ENCODE assay signal across 11 mouse cellular contexts in genomic region chr14:22759673-22760072, GRCm38 (mm10).
DNase-seq lines count a peak whose midpoint lies in the region; ATAC-seq and TF ChIP-seq lines count a peak whose summit lies in the region.
"Had no signal": no experiment of that assay in that cellular context is flagged by ENCODE, and none has a peak within 500 bp of the region (broad histone marks: within the 10 kb centered on the region; RNA-seq: fewer than 3 reads in every experiment).

No protein-coding gene starts in this region.

- peak; percentile 78 for ATAC-seq in heart, embryonic 15.5 days (replicated peaks; ENCODE audit: insufficient number of reproducible peaks, insufficient read depth, low FRiP score, low read depth)
- ATAC-seq in liver, embryonic 12.5 days: peak; percentile 51

- no peak for TF ChIP-seq CTCF in lung, adult 2 months (IDR thresholded peaks at IDR 0.05; ENCODE audit: insufficient read depth, low read length)

- no peak overlapping the region for H3K9ac ChIP-seq in heart, embryonic 15.5 days
- H3K9ac ChIP-seq in liver, embryonic 12.5 days: no peak overlapping the region
- H3K9ac ChIP-seq: liver, embryonic 15.5 days had no signal

- no peak for TF ChIP-seq POLR2A in lung, adult 2 months (IDR thresholded peaks at IDR 0.05; ENCODE audit: borderline replicate concordance, extremely low read depth, low read depth, low read length)

- H3K27me3 ChIP-seq in heart, embryonic 15.5 days: no peaks in the 10 kb centered on the region
- no peaks in the 10 kb centered on the region for H3K27me3 ChIP-seq in liver, embryonic 12.5 days (replicated peaks)
- H3K27me3 ChIP-seq: liver, embryonic 15.5 days had no signal

- no peak overlapping the region for H3K4me2 ChIP-seq in heart, embryonic 15.5 days
- H3K4me2 ChIP-seq in liver, embryonic 12.5 days: no peak overlapping the region
- H3K4me2 ChIP-seq: liver, embryonic 15.5 days had no signal

- peaks cover 11% of the 10 kb centered on the region for H3K4me1 ChIP-seq in lung, adult 2 months (ENCODE audit: control insufficient read depth, insufficient read depth, low read length)
- peaks cover 13% of the 10 kb centered on the region for H3K4me1 ChIP-seq in heart, embryonic 15.5 days (replicated peaks)
- H3K4me1 ChIP-seq in liver, embryonic 12.5 days: 0 out of 2 replicates have a peak, but pooled peaks cover 5% of the 10 kb centered on the region
- H3K4me1 ChIP-seq: liver, embryonic 15.5 days had no signal

- H3K27ac ChIP-seq in heart, embryonic 15.5 days: peak overlapping the region; percentile 69
- H3K27ac ChIP-seq in liver, embryonic 12.5 days: no peak overlapping the region
- H3K27ac ChIP-seq: liver, embryonic 15.5 days had no signal

- DNase-seq in lung, adult 18-20 months: peak; percentile 6 to 43
- no peak for DNase-seq in lung, adult 2 months
- peak; percentile 29 for DNase-seq in yolk sac, embryonic 10.5 days (ENCODE audit: low spot score)
- DNase-seq in urinary bladder, postnatal 14 days (ENCODE audit: low spot score): no peak
- DNase-seq in B cell, adult 2 months: no peak
- no peak for DNase-seq in thymus, postnatal 0 days (ENCODE audit: low spot score)
- DNase-seq: cerebellum, postnatal 14 days; right cerebral cortex, adult 18-20 months had no signal

- H3K4me3 ChIP-seq in lung, adult 2 months (replicated peaks; ENCODE audit: extremely low read depth, low read depth, low read length): no peak overlapping the region
- no peak overlapping the region for H3K4me3 ChIP-seq in heart, embryonic 15.5 days
- no peak overlapping the region for H3K4me3 ChIP-seq in liver, embryonic 12.5 days
- H3K4me3 ChIP-seq: liver, embryonic 15.5 days had no signal

- H3K9me3 ChIP-seq in heart, embryonic 15.5 days (replicated peaks): no peaks in the 10 kb centered on the region
- H3K9me3 ChIP-seq in liver, embryonic 12.5 days (replicated peaks): no peaks in the 10 kb centered on the region
- H3K9me3 ChIP-seq: liver, embryonic 15.5 days had no signal

- H3K36me3 ChIP-seq in heart, embryonic 15.5 days: no peaks in the 10 kb centered on the region
- no peaks in the 10 kb centered on the region for H3K36me3 ChIP-seq in liver, embryonic 12.5 days
- H3K36me3 ChIP-seq: liver, embryonic 15.5 days had no signal

Comparison
In these comparisons a context has a peak if more than half of its experiments do, and no peak if none do; other contexts are left out.
1. DNase-seq: peak in lung, adult 18-20 months (2 of 2) and yolk sac, embryonic 10.5 days (single experiment); none in lung, adult 2 months (single experiment), urinary bladder, postnatal 14 days (single experiment), B cell, adult 2 months (0 of 2) and thymus, postnatal 0 days (single experiment).